Mouse (Mus musculus): ENCODE data around the gene Ern2. TPM values are rescaled to one million over a fixed set of nuclear protein-coding genes. Genes with fewer than 3 reads are reported as not detected.
A peak's percentile ranks its signal among the peaks of the same experiment; 100 is the strongest.

The Ern2 gene
- total RNA-seq, 4 experiments from 2014 or later: not detected

DNA sequence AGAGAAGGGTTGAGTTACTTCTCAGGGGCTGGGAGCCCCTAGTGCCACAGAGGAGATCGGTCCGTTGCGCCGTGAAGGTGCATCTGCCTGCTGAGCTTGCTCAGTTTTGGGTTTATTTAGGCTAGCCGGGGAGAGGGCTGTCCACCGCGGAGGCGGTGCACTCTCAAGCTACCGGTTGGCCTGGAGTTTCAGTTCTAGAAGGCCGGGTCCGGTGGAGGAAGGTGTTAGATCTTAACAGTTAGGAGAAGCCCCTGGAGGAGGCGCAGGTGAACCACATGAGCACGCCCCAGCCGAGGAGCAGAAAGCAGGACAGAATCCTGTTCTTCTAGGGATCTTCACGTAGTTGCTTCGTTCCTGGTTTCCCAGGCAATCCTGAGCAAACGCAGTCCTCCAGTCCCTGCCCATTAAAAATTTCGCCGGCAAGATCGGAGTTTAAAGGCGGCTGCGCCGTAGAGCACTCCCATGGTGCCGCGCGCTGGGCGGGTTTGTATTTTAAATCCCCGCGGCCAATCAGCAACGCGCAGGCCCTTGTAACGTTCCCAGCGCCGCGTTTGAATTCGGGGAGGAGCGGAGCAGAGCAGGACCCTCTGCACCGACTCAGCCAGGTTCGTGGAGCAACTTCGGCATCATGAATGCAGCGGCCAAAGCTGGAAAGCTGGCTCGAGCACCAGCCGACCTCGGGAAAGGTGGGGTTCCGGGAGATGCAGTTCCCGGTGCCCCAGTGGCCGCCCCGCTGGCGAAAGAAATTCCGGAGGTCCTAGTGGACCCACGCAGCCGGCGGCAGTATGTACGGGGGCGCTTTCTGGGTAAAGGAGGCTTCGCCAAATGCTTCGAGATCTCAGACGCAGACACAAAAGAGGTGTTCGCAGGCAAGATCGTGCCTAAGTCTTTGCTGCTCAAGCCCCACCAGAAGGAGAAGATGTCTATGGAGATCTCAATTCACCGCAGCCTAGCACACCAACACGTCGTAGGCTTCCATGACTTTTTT is 26.8 kb downstream of the Ern2 start, which contains the start of gene Plk1:
Gene Plk1, plus strand, starts transcription at position 525 of the 988 bp plus-strand sequence.
- peak; percentile 78 for DNase-seq (ENCODE audit: low spot score)

DNA sequence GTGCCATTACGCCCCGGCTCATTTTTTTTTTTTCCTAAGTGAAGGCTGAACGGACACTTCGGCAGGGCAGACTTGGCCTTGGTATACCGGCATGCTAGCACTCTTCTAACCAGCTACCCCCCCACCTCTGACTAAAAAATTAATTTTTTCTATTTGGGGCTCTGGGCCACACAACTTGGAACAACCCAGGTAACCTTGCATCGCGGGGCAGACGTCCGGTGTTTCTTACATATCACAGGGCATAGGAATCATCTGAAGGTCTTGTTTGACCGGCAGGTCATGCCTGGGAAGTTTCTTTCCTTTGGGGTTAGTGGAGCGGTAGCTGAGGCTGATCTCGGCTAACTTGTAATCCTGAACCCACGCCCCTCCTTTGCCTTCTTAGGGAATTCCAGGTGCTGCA is 27.5 kb downstream of the Ern2 start:
- DNase-seq (ENCODE audit: low spot score): no peak

DNA sequence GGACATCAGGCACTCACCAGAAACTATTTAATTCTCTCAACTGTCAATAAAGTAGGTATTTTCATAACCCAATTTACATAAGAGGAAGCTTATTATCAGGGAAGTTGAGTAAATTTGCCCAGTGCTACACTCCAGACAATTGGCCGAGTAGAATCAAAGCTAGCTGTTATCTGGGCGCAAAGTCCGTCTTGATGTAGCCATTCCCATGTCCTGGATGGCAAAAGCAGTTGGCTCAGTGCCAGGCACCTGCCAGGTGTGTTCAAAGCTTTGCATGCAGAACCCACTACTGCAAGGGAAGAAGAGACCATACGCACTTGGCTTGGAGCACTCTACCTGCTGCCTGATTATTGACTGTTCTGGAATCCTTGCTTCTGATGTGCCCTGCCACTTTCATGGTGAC is 33.5 kb downstream of the Ern2 start:
- DNase-seq (ENCODE audit: low spot score): no peak

DNA sequence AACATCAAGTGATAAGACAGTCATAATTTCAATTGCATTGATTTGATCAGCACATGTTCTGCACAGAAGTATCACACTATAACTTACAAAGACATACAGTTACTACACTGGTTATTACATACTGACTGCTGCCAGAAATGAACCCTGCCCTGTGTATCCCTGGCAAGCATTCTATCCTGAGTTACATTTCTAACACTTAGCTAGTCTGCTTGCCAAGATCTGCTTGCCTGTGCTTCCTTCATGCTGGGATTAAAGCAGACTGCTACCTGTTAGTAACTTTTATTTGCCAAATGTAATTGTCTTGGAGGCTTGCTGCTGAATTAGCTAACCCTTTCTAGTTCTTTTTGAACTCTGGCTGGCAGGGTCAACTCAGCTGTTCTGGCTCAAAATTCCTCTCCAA is 45.0 kb downstream of the Ern2 start:
- no peak for DNase-seq (ENCODE audit: low spot score)

DNA sequence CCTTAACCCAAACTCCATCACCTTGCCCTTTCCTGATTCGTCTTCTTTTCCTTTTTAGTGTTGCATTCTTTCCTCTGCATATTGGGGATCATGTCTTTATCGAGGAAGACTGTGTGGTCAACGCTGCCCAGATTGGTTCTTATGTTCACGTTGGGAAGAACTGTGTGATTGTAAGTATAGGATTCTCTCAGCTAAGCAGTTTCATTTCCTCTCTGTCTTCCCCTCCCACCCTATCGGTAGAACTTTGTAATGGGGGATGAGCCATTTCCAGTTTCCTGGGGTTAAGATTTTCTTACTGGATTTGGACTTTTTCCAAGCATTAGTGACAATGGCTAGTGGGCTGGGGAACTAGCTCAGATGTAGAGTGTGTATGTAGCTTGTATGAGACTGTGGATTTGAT is 47.8 kb downstream of the Ern2 start:
- no peak for DNase-seq (ENCODE audit: low spot score)

DNA sequence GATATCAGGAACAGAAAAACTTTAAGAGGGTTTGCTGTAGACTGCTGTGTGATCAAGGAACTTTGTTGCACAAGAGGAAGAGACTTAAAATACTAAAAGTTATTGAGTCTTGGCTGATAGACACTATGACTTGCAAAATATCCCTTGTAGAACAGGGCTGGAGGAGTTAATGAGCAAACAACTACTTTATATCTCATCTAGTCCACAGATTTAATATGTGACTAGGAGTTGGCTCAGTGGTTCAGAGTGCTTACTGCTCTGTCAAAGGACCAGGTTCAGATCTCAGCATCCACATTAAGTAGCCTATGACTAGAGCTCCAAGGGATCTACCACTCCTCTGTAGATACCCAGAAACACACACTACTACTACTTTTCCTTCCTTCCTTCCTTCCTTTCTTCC is 48.9 kb downstream of the Ern2 start:
- DNase-seq (ENCODE audit: low spot score): no peak

DNA sequence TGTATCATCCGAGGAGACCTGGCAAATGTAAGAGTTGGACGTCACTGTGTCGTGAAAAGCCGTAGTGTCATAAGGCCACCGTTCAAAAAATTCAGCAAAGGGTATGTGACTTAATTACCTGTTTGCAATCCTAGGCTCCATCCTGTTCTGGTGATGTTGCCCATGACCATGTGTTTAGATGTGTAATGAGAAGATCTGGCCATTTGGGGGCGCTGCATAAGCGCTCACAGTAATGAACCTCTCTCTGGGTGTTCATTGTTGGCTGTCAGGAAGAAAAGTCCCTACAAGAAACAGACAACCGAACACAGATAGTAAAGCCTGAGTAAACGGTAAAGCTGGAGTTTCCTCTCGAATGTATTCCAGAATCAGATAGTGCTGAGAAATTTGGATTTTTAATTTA is 50.9 kb downstream of the Ern2 start:
- no peak for DNase-seq (ENCODE audit: low spot score)

DNA sequence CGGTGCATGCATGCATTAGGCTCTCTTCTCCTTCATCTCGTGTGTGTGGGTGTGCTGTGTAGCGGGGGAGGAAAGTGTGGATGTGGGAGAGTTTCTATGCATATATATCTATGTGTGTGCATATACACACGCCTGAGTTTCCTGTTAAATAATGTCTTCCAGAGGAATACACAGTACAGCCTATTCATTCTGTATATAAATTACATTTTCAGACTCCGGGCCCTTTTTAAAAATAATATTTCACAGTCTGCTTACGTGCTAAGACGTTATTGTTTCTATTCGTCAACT is 52.7 kb downstream of the Ern2 start:
- no peak for DNase-seq (ENCODE audit: low spot score)

DNA sequence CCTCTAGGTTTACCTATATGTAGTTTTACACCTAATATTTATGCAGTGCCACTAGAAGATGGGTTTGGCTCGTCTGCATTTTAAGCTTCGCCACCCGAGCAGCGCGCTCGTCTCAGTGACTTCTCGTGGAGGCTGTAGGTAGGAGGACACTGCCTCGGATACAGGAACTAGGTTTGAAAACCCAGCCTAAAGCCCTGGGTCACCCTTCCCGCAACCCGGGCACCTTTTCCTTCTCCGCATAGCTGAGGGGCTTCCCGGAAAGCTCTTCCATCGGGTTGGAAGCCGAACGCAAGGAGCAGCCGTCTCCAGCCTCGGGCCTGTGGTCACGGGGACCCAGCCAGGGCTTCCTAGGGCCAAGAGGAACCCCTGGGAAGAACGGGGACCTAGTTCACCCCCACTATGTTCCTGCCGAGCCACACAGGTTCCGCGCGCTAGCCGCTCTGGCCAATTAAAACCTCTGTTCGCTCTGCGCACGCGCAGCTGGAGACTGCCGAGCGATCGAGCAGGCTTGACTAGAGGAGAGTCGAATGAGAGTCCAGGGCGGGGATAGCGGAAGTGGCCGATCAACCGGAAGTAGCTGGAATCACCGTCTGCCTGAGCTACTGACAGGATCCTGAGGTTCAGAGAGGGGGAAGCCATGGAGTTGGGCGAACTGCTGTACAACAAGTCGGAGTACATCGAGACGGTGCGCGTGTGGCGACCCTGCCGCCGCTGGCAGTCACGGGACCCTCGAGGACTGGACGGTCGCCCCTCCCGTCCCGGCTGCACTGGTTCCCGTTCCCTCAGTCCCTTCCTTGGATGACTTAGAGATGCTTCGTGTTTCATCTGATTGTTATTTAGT is 53.3 kb downstream of the Ern2 start, which contains the start of the genes Palb2 and Dctn5:
Gene Palb2, minus strand, starts transcription at position 489 of the 841 bp plus-strand sequence.
Gene Dctn5, plus strand, starts transcription at position 545 of the 841 bp plus-strand sequence.
- DNase-seq (ENCODE audit: low spot score): peak; percentile 100

DNA sequence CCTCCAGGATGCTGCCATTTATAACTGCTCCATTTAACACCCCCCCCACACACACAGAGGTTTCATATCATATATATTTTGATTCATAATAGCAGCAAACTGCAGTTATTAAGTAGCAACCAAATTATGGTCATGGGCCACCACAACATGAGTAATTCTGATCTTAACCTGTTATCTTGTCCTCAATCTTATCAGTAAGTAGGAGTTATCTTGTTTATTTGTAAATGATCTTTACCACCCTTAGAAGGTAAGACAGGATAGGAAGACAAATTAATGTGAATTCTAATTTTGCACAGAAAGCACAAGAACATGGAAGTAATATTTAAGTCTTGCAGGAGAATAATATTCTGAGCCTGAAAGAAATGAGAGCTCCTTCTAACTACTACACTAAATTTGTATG is 54.2 kb downstream of the Ern2 start:
- no peak for DNase-seq (ENCODE audit: low spot score)

DNA sequence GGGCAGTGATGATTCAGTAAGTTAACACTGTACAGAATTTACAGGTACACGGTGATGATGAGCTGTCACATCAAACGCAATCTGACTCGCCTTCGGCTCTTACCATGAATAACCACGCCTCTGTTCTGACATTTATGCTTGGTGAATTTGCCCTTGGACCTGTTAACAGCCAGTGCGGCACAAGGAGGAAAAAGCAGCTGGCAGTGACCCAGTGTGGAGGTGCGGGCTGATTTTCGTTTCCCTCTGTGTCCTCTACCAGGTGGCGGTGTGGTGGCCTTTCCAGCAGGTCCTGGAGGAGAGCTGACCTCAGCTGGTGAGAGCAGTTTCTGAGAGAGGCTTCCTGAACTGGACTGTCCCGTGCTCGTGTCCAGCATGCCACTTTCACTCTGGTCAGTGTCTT is 59.1 kb downstream of the Ern2 start:
- no peak for DNase-seq (ENCODE audit: low spot score)

DNA sequence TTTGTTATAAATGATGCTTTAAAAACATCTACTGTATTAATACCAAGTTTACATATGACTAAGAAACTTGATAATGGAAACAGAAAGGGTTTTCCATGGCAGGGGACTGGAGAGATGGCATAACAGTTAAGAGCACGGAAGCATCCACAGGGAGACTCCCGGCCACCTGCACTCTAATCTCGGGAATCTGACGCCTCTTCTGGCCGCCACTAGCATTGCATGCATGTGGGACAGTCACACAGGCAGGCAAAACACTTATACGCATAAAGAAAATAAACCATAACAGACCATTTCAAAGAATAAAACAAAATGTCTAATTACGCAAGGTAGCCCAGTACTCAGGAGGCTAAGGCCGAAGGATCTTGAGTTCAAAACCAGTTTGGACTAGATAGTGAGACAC is 60.4 kb downstream of the Ern2 start:
- DNase-seq (ENCODE audit: low spot score): no peak

DNA sequence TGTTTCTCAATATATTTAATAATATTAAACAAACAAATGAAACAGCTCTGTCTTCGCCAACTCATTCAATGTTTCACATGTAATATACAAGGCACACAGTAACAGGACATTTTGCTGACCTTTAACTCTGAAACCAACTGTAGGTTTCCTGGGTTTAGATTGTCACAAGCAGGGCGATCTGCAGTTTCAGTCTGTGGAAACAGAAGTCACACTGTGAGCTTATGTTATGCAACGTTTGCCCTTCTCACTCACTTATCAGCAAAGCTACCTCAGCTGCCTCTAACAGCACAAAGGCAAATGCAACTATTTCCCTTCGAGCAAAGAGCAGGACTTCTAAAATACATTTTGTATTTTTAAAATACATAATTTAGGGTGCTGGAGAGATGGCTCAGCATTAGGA is 62.5 kb downstream of the Ern2 start:
- no peak for DNase-seq (ENCODE audit: low spot score)

Other genes with a start within 250 kb of the Ern2 start
- 10 to 100 TPM; 19.1 to 20.6 (median 20.1) TPM for gene Cog7, start 204.5 kb downstream of the Ern2 start, total RNA-seq (2022)
- 10 to 100 TPM; 31.7 to 39.2 (median 35.4) TPM for gene Gga2, start 165.0 kb downstream of the Ern2 start, total RNA-seq (2022)
- gene Ubfd1, start 119.0 kb downstream of the Ern2 start, total RNA-seq (2022): 10 to 100 TPM; 32.5 to 41.6 (median 37.3) TPM
- gene Ears2, start 118.9 kb downstream of the Ern2 start, total RNA-seq (2022): 10 to 100 TPM; 13.3 to 14.3 (median 13.7) TPM
- gene Ndufab1, start 84.3 kb downstream of the Ern2 start, total RNA-seq (2022): 1,000 to 10,000 TPM; 1,624 to 1,874 (median 1,747) TPM
- gene Palb2, start 53.2 kb downstream of the Ern2 start, total RNA-seq (2022): 1 to 10 TPM in 2 of 4 experiments, under 1 TPM in 2; 0.38 to 1.2 (median 1.0) TPM
- 10 to 100 TPM; 28.6 to 29.8 (median 29.1) TPM for gene Dctn5, start 53.2 kb downstream of the Ern2 start, total RNA-seq (2022)
- under 1 TPM; 0.31 to 0.66 (median 0.46) TPM for gene Plk1, start 26.8 kb downstream of the Ern2 start, total RNA-seq (2022)
- gene Chp2, start 33.3 kb upstream of the Ern2 start, total RNA-seq (2022): 1 to 10 TPM; 2.9 to 3.9 (median 3.3) TPM
- 1 to 10 TPM; 1.6 to 4.8 (median 2.1) TPM for gene Prkcb, start 102.5 kb upstream of the Ern2 start, total RNA-seq (2022)